Mouse (Mus musculus) ovary, postnatal 14 days (tissue): ENCODE data around the gene Sgms1.
"Not testable (repeated sequence)": the region's sequence is repeated elsewhere in the genome, so short reads cannot be mapped to it uniquely, and the experiment has no call there.

Experiments
- DNase-seq: peaks from one replicate; pipeline ENCODE4 v3.0.0; 2022; ENCODE audit warnings: low spot score

Gene Sgms1

DNA sequence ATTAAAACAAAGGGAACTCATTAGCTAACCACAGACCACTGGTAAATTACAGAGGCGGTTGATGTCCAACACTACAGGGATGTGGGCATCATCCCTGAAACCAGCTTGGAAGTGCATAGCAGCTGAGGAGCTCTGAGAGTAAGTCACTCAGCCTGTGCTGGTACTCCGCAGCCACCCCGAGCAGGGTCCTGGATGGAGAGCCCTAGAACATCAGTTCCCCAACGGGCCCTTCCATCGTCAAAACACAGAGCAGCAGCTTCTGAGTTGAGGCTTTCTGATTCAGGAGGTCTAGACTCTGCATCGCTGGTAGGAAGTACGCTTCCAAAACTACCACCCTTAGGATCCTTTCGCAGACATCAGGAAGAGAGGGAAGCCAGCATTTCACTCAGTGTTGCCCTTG, 5.8 kb downstream of the Sgms1 start:
- no peak for DNase-seq

DNA sequence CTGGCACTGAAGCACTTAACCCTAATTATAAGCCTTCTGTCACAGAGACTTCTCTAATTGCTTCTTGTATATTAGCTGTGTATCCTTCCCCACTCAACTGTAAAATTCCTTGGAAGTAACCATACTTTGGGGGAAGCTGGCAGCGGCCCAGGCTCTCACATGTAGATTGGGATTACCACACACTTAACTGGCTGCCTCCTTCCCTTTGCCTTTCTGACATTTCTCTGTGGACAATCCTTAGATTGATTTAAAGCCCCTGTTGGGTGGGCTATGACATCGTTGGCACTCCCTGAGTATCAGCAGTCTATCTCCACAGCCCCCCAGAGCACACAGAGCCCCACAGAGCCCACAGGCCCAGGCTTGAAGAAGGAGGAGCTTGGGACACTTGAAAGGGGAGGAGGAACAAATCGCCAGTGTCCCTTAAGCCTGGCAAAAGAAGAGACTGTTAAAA, 8.0 kb downstream of the Sgms1 start:
- no peak for DNase-seq

DNA sequence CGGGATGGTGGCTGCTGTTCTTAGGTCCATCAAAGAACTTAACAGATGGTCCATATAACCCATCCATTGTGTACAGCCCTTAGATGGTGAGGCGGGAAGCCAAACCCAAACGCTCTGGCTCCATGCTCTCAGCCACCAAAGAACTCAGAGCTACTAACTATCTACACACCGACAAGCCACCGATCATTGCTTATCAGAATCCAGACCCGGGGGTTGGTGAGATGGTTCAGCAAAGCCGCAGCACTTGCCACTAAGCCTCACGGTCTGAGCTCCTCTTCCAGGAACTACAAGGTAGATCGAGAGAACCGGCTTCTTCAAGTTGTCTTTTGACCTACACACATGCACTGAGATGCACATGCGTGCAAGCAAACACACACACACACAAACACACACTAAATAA, 8.8 kb downstream of the Sgms1 start:
- DNase-seq, result no peak

DNA sequence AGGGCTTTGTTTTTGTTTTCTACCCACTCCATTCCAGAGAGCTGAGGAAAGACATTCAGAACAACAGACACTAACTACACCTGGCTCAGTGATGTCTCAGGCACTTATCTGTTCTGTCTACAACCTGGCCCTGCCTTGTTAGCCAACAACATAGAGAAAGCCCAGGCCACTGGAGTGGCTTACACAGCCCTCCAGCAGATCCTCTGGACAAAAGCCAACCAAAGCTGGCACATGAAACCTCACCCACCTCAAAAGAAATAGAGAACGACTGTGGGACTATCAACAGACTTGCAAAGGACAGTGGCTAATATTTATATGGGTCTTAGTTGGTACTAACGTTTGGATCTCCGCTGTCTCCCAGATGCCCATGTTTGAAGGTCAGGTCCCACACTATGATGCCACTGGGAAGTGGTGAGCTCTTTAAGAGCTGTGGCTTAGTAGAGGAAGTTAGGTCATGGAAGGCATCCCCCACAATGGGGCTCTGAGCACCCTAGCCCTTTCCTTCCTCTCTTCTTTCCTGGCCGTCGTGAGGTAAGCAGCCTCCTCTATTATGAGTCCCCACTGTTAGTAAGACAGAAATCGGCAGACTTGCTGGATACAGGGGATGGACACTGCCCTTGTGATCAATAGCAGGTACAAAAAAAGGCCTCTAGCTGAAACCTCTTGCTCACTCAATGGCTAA, 10.1 kb downstream of the Sgms1 start:
- DNase-seq, result no peak

DNA sequence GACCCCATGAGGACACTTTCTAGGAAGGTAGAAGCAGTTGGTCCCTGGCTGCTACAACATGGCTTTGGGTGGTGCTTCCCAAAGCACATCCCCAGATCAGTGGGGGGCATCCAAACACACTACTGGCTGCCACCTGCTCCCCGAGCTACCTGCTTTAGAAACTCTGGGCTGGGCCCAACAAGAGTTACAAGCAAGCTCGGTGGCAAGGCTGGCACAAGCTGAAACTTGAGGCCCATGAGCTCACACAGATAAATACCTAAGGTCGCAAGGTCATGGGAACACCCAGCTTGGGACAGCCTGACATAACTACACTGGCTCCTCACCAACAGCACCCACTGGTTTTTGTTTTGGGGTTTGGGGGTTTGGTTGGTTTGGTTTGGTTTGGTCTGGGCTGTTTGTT, 10.9 kb downstream of the Sgms1 start:
- no peak for DNase-seq

DNA sequence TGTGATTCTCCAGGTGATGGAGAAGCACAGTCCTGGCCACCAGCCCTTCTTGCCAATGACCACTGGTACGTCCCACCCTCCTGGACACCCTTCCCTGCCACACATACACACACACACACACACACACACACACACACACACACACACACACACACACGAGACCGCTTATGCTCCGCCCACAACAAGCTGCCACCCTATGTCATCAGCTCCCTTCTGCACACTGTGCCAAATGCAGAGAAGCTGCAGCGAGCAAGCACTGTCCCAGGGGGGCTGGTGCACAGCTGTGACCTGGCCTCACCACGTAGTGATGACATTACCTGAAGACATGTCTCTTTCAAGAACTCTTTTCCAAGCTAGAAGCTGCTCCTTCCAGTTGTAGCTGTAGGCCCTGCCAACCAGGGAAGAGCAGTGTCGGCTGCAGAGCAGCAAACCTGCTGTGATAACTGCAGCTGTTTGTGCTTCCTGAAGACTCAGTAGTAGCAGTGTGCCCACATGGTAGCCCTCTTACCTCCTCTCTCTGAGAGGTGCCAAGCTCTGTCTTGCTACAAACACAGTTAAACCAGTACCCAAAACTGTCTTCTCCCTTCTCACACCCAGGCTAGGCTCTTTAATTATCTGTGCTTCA, 11.7 kb downstream of the Sgms1 start:
- no peak for DNase-seq

DNA sequence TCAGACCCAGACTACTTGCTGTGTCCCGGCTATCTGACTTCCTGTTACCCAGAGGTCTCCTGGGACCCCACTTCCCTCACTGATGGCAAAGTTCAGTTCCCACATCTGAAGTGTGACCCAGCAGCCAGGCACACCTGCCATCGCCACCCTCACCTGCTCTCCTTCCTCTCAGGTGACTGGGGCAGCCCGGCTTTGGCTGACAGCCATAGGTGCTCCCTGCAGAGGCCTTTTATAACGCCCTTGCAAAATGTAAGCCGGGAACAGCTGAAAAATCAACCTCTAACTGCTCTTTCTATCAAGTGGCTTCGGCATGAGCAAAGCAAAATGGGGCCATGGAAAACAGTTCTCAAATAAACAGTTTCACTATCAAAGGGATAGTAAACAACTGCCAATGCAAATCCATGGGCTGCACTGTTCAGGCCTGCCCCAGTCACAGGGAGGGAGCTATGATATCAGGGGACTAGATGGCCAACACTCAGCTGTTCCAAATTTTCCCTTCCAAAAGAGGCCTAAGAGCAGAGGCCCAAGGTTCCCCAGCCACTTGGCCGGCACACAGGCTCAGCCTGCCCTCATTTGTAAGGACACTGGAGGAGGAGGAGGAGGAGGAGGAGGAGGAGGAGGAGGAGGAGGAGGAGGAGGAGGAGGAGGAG, 12.5 kb downstream of the Sgms1 start:
- DNase-seq, result no peak

DNA sequence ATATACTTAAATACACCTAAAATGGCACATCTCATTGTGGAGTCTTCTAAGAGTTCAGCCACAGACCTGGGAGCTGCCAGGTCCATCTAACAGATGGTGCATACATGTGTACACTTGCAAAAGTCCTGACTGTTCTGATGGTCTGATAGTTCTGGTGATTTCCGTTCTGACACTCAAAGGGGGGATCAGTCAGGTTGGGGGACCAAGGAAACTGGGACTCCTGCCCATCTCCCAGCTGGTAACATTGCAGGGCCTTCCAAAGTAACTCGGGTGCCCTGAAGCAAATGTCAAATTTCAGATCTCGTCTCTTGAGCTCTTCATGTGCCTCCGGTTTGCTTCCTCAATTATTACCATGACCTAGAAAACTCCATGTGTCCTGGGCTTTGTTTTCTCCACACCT, 13.5 kb downstream of the Sgms1 start:
- no peak for DNase-seq

DNA sequence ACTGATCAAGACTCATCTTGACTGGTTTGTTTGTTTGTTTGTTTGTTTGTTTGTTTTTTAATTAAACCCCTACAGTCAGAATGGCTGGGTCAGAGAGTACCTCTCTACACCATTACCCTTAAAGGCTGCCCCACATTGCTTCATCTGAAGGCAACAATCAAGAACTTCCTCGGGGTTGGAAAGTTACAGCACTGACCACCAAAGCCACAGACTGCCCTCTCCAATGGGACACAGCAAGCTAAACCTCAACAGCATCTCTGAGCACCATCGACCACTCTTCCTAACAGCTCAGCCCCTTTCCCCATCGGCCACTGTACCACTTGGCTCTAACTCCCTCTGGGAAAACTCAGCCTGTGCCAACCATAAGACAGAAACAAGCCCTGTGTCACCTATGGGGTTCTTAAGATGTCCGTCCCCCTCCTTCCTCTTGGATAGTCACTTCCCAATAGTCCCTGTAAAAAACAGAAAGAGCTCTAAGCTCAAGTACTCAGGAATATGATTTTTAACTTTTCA, 14.0 kb downstream of the Sgms1 start:
- no peak for DNase-seq

DNA sequence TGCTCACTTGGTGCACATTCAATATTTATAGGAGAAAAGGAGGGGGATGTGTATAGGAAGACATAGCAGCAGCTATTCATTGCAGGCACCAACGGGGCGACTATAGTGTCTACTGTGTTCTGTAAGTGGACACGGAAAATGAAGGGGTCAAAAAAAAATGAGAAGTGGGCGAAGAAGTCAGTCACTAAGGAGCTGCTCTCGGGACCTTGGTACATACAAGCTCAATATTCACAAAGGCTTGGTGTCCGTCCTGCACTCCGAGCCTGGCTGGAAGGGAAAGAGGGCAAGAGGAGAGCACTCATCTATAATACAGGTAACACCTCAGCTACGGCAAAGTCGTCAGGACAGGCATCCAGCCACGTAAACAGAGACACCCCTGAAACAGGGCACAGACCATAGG, 14.8 kb downstream of the Sgms1 start:
- no peak for DNase-seq

DNA sequence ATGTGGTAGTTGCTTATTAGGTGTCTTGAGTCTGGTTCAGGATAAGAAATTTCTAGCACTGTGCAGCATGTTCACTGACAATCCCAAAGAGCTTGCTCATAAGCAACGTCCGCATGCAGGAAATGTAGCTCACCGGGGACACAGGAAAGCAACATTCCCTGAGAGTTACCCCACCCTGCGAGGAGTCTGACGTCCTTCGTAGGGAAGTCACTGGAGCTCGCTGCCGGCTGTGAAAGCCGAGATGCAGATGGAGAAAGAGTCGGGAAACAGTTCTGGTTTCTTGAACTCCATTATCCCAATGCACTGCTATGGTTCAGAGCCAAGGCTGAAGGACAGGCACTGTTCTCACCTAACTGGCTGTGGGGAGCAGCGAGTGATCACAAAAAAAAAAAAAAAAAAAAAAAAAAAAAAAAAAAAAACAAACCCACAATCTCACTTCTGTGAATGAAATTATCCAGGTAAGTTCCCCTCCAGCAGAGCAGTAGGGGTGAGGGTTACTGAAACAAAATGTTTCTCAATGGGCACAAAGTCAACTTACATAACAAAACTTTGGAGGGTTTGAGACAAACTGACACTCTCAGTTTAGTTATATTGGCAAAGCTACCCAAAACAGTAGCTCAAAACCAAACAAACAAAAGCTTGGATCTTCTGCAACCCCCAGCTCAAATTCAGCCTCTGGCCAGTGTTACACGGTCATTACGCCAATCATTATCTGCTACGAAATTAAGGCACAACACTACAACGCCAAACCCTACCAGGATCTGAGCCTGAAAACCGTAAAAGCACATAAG, 15.5 kb downstream of the Sgms1 start:
- no peak for DNase-seq

DNA sequence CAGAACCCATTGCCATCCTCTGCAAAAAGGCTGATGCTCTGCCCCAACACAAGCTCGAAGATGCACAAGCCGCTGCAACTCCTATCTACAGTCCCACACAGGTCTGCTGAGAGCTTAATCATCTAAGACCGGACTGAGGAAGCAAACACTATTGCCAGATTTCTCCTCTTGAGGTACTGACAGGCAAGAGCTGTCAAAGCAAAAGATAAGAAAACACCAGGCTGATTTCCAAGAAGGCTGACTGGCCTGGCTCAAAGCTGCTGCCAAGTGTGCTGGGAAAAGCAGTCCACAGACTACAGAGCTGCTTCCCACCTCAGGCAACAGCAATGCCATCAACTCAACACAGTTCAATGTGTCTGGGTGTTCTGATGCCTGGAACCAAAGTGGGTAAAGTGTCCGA, 17.1 kb downstream of the Sgms1 start:
- DNase-seq, result no peak

DNA sequence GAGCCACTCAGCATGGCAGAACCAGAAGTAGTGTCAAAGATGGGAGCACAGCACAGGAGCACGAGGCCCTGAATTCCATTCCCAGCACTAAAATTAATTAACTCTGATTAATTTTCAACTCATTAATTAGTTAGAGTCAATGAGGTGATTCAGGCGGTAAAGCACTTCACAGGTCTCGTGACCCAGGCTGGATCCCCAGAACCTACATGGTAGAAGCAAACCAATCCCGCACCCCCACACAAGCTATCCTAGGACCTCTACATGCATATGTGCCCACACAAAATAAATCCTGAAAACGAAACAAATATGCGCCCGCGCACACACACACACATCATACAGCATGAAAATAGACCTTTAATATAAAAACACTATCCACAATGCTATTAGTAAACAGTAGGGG, 22.2 kb downstream of the Sgms1 start:
- DNase-seq, result no peak

DNA sequence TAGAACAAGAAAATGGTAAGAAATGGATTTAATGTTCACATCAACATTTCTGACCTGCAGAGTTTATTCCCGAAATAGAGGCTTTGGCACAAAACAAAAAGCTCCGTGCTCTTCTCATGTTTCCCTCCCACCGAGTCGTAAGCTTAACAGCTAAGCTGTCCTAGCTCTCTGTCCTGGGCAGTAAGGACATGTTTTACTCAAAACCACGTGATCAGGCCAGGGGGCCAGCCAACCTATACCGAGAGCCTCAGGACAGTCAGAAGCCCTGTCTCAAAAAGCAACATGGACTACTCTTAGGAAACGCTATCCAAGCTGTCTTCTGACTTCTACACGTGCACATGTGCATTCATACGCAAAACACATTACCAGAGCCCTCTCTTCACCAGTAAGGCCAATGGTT, 23.1 kb downstream of the Sgms1 start:
- no peak for DNase-seq

DNA sequence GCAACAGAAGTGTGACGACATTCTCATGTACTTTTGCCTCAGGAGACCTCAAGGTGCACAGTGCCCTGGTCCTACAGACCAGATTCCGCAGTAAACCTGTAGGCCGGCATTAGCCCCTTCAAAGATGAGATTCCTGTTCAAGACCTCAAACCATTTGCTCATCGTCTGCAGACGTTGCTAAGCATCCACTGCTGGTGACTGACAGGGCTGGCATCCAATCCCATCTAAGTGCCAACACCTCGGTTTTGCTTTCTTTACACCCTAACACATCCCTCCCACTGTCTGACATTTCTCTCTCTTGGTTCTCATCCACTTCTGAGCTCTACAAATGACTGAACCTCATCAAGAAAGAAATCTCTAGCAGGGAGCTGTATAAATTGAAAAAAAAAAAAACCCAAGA, 24.4 kb downstream of the Sgms1 start:
- no peak for DNase-seq

DNA sequence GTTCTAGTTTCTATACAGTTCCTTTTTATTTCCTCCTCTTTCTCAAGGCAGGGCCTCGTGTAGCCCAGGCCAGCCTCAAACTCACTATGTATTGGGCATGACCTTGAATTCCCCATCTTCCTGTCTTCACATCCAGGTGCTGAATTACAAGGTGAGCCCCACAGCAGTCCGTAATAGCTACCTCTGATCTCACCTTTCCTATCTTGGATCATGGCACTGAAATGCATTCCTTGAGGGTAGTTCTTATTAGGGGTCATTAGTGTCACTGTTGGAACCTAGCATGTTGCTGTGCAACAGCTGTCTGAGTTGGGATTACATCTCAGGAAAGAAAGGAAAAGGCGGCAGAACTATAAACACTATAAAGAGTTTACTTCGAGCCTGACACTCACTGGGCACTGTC, 25.9 kb downstream of the Sgms1 start:
- DNase-seq, result no peak

DNA sequence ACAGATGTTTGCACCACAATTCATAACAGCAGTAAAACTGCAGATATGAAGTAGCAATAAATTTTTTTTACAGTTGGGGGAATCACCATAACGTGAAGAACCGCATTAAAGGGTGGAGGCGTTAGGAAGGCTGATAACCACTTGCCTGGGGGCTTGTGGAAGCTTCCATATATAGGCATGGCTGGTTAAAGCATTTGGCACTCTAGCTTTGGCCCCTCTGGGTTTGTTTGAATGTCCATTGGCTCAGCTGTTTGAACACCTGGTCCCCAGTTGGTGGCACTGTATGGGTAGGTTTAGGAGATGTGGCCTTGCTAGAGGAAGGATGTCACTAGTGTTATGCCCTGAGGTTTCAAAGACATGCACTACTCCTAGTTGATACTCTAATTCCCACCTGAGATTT, 27.0 kb downstream of the Sgms1 start:
- no peak for DNase-seq

DNA sequence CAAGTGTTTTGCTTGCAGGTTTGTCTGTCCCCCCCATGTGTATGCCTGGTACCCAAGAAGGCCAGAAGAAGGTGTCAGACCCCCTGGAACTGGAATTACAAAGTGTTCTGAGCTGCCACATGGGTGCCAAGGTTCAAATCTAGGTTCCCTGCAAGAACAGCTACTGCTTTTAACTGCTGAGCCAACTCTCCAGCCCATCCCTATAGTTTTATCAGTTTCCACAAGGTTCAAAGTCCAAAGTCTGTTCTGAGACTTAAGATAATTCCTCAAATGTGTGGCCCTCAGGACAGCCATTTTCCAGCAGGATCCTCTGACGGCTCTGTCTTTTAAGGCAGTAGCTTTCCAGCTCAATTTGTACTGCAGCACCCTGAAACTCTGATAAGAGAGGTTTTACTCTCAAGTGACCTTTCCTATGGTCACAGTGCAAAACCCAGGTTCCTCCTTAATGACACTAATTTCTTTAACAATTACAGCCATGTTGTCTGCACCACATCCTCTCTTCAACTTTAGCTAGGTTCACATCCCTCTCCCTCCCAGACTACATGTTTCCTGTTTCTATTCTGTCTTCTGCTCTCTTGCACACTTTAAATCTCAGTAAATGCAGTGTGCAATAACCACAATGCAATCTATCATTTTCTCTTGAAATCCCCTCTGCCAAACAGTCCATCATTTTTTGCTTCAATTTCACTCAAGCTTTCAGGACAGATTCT, 28.4 kb downstream of the Sgms1 start:
- no peak for DNase-seq

DNA sequence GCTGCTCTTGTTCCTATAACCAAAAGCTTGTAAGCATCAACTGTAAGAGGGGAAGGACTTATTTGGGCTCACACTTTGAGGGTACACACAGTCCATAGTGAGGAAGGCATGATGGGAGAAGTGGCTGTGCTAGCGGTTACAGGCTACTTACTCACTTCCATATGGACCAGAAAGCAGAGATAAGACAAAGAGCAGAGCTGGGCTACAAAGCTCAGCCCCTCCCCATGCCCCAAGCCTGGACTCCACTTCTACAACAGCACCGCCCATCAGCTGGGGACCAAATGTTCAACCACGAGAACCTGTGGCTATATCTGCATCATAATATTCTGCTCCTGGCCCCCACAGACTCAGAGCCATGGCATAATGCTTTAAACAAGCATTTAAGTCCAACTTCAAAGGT, 29.0 kb downstream of the Sgms1 start:
- DNase-seq, result no peak

DNA sequence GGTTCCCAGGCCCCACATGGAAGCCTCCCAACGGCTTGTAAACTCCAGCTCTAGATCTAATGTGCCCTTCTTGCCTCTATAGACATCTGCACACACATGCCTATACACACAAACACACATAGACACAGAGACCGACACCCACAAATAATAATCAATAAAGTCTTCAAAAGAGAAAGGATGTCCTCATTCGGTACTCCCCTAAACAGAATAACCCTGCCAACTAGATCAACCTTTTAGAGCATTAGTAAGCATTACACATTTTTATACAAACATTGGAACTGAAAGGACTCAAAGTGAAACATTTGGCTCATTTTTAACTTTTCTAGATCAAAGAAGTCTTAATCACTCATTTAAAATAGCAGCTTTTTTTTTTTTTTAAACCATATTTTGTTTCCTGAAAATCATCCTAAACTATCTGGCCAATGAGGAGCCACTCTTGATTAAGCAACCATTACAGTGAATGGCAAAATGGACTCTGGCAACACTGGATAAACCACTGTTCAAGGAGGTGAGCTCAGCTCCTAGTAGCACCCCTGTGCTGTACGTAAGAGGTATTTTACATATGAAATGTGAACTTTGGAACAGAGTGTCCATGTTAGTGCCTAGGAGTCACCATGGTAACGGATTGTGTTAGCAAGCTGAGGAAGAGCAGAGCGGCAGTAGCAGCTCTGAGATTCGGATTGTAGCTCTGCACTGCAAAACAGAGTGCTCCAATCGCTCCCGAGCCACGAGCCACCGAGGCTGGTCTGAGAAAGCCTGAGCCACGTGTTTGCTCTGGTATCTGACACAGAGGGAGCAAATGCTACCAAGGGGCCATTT, 30.6 kb downstream of the Sgms1 start:
- DNase-seq, result no peak

DNA sequence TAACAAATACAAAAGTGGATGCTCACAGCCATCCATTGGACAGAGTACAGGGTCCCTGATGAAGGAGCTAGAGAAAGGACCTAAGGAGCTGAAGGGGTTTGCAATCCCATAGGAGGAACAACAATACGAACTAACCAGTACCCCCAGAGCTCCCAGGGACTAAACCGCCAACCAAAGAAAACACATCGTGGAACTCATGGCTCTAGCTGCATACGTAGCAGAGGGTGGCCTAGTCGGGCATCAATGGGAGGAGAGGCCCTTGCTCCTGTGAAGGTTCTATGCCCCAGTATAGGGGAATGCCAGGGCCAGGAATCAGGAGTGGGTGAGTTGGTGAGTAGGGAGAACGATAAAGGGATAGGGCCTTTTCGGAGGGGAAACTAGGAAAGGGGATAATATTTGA, 31.5 kb downstream of the Sgms1 start:
- DNase-seq, result not testable (repeated sequence)
